Mouse (Mus musculus): ENCODE data around the gene Gm21119. TPM values are rescaled to one million over a fixed set of nuclear protein-coding genes. Genes with fewer than 3 reads are reported as not detected.

Gm21119 gene
- not detected for total RNA-seq (2023)

GRCm38 (mm10) chr8:20614619-20615018 lies at the start of gene Gm21119:
Gene Gm21119, plus strand, starts transcription at chr8:20614919.

Data from T-cell, adult 66 days (primary cell).